Comparison of ENCODE assay signal across 20 mouse cellular contexts in the genomic region with DNA sequence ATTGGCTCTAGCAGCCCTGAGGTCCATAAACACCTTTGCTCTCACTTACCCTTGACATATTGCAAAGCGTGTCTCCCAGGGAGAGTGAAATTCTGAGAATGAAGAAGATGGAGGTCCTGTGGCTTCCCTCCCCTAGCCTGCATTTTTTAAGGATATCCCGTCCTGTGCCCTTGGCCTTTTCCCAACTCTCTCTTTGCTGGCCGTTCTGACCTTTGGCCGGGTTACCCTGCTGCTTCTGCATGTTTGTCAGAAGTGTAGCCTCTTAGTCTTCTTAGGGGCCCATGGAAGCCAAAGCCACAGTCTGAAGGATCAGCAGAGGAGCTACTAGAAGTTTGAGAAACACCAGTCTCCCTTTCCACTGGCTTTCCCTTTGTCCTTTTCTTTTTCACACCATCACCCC.
A peak's percentile ranks its signal among the peaks of the same experiment; 100 is the strongest.
DNase-seq lines count a peak whose midpoint lies in the region; ATAC-seq and TF ChIP-seq lines count a peak whose summit lies in the region.
"Had no signal": no experiment of that assay in that cellular context is flagged by ENCODE, and none has a peak within 500 bp of the region (broad histone marks: within the 10 kb centered on the region; RNA-seq: fewer than 3 reads in every experiment).

No protein-coding gene starts in this region.

- TF ChIP-seq POLR2A in liver, adult 2 months (IDR thresholded peaks at IDR 0.05; ENCODE audit: extremely low read depth, insufficient read depth, low read length) = no peak
- TF ChIP-seq POLR2A in embryonic fibroblast, embryonic 13.5 days (IDR thresholded peaks at IDR 0.05; ENCODE audit: low read depth, low read length) = no peak

- H3K27ac ChIP-seq in liver, adult 2 months (replicated peaks; ENCODE audit: insufficient read depth, low read depth, low read length) = no peak overlapping the region
- H3K27ac ChIP-seq in liver, postnatal 0 days (ENCODE audit: low read depth) = no peak overlapping the region
- H3K27ac ChIP-seq in embryonic fibroblast, embryonic 13.5 days (ENCODE audit: insufficient read depth, low read length) = peak overlapping the region; percentile 48; the same call in 1 of the 2 replicates
- H3K27ac ChIP-seq in forebrain, postnatal 0 days (ENCODE audit: low read depth, low read length) = no peak overlapping the region
- H3K27ac ChIP-seq: embryonic facial prominence, embryonic 13.5 days; gastrocnemius, adult 2 months; hindbrain, embryonic 13.5 days; limb, embryonic 15.5 days; neural tube, embryonic 13.5 days had no signal

- TF ChIP-seq CTCF in liver, adult 2 months (IDR thresholded peaks at IDR 0.05; ENCODE audit: low read depth, low read length) = no peak
- no peak for TF ChIP-seq CTCF in liver, postnatal 0 days (IDR thresholded peaks at IDR 0.05; ENCODE audit: low read depth)
- no peak for TF ChIP-seq CTCF in embryonic fibroblast, embryonic 13.5 days (IDR thresholded peaks at IDR 0.05; ENCODE audit: borderline replicate concordance, insufficient read depth, low read length)
- TF ChIP-seq CTCF in forebrain, postnatal 0 days (IDR thresholded peaks at IDR 0.05; ENCODE audit: low read depth) = no peak

- no peaks in the 10 kb centered on the region for H3K27me3 ChIP-seq in liver, adult 2 months (ENCODE audit: control insufficient read depth, insufficient read depth, low read length)
- H3K27me3 ChIP-seq in liver, postnatal 0 days (ENCODE audit: insufficient read depth, low read length) = no peaks in the 10 kb centered on the region
- no peaks in the 10 kb centered on the region for H3K27me3 ChIP-seq in forebrain, postnatal 0 days (ENCODE audit: insufficient read depth, low read length)
- H3K27me3 ChIP-seq: embryonic facial prominence, embryonic 13.5 days; heart, embryonic 12.5 days; hindbrain, embryonic 13.5 days; neural tube, embryonic 13.5 days had no signal

- intact Hi-C loops in heart, postnatal 14 days (cut with DNase I) = no loop called here

- 33% methylated on average over 4 of the region's 4 CpGs for WGBS in liver, adult 2 months
- WGBS in liver, postnatal 0 days (ENCODE audit: insufficient replicate concordance) = 63% methylated on average over 4 of the region's 4 CpGs
- WGBS in forebrain, postnatal 0 days = 85% methylated on average over 4 of the region's 4 CpGs

- H3K9me3 ChIP-seq in liver, postnatal 0 days (ENCODE audit: low read length) = no peaks in the 10 kb centered on the region
- no peaks in the 10 kb centered on the region for H3K9me3 ChIP-seq in forebrain, postnatal 0 days (ENCODE audit: low read length)
- H3K9me3 ChIP-seq: embryonic facial prominence, embryonic 13.5 days; heart, embryonic 12.5 days; hindbrain, embryonic 13.5 days; limb, embryonic 15.5 days; neural tube, embryonic 13.5 days had no signal

- DNase-seq in heart, adult 11 months = peak; percentile 91
- DNase-seq in heart, postnatal 14 days = no peak
- DNase-seq in liver, adult 2 months (ENCODE audit: extremely low read depth, low read depth, low spot score) = peak; percentile 39
- DNase-seq in liver, postnatal 0 days = no peak
- DNase-seq in lung, postnatal 36 days = peak; percentile 28
- no peak for DNase-seq in forebrain, postnatal 0 days
- DNase-seq: B cell, adult 2 months; cerebellum, postnatal 14 days; gastrocnemius, adult 2 months; midbrain, embryonic 14.5 days; right cerebral cortex, adult 18-20 months; thymus, postnatal 14 days had no signal

- no peak overlapping the region for H3K4me2 ChIP-seq in liver, postnatal 0 days (ENCODE audit: low read depth, low read length)
- no peak overlapping the region for H3K4me2 ChIP-seq in forebrain, postnatal 0 days (ENCODE audit: low read depth)
- H3K4me2 ChIP-seq: embryonic facial prominence, embryonic 13.5 days; heart, embryonic 12.5 days; hindbrain, embryonic 13.5 days; limb, embryonic 15.5 days; neural tube, embryonic 13.5 days had no signal

- TF ChIP-seq EP300 in liver, postnatal 0 days (IDR thresholded peaks at IDR 0.05; ENCODE audit: low read depth) = no peak

- no peak for ATAC-seq in liver, postnatal 0 days
- ATAC-seq in forebrain, postnatal 0 days = no peak
- no peak for ATAC-seq in cerebellum, adult (ENCODE audit: insufficient number of reproducible peaks, low FRiP score, low TSS enrichment)
- ATAC-seq: inflammation-experienced regulatory T-cells, adult 6 months had no signal

- no peaks in the 10 kb centered on the region for H3K36me3 ChIP-seq in liver, adult 2 months (ENCODE audit: control insufficient read depth, insufficient read depth, low read length)
- no peaks in the 10 kb centered on the region for H3K36me3 ChIP-seq in liver, postnatal 0 days (replicated peaks; ENCODE audit: insufficient read depth, low read length)
- H3K36me3 ChIP-seq in forebrain, postnatal 0 days (ENCODE audit: insufficient read depth) = no peaks in the 10 kb centered on the region
- H3K36me3 ChIP-seq: embryonic facial prominence, embryonic 13.5 days; heart, embryonic 12.5 days; hindbrain, embryonic 13.5 days; limb, embryonic 15.5 days; neural tube, embryonic 13.5 days had no signal

- H3K4me3 ChIP-seq in liver, adult 2 months (ENCODE audit: insufficient read depth, low read depth, low read length) = no peak overlapping the region
- no peak overlapping the region for H3K4me3 ChIP-seq in liver, postnatal 0 days (ENCODE audit: low read depth, low read length)
- H3K4me3 ChIP-seq in embryonic fibroblast, embryonic 13.5 days (ENCODE audit: insufficient read depth, low read length) = no peak overlapping the region
- H3K4me3 ChIP-seq in forebrain, postnatal 0 days (ENCODE audit: low read depth, low read length) = no peak overlapping the region
- H3K4me3 ChIP-seq: embryonic facial prominence, embryonic 13.5 days; gastrocnemius, adult 2 months; heart, embryonic 12.5 days; hindbrain, embryonic 13.5 days; limb, embryonic 15.5 days; neural tube, embryonic 13.5 days had no signal

- no peak overlapping the region for H3K9ac ChIP-seq in liver, adult 2 months (ENCODE audit: low read depth, low read length)
- no peak overlapping the region for H3K9ac ChIP-seq in liver, postnatal 0 days (replicated peaks)
- H3K9ac ChIP-seq in forebrain, postnatal 0 days = no peak overlapping the region
- H3K9ac ChIP-seq: embryonic facial prominence, embryonic 13.5 days; heart, embryonic 12.5 days; hindbrain, embryonic 13.5 days; limb, embryonic 15.5 days; neural tube, embryonic 13.5 days had no signal

- no peaks in the 10 kb centered on the region for H3K79me2 ChIP-seq in liver, adult 2 months (ENCODE audit: control insufficient read depth, insufficient read depth, low read length)

- H3K4me1 ChIP-seq in liver, adult 2 months (ENCODE audit: control insufficient read depth, insufficient read depth, low read length) = peaks cover 10% of the 10 kb centered on the region
- H3K4me1 ChIP-seq in liver, postnatal 0 days (ENCODE audit: insufficient read depth) = no peaks in the 10 kb centered on the region
- peaks cover 10% of the 10 kb centered on the region for H3K4me1 ChIP-seq in embryonic fibroblast, embryonic 13.5 days (ENCODE audit: control insufficient read depth, insufficient read depth, low read length)
- no peaks in the 10 kb centered on the region; the same call in 1 of the 2 replicates for H3K4me1 ChIP-seq in forebrain, postnatal 0 days (ENCODE audit: insufficient read depth)
- H3K4me1 ChIP-seq: hindbrain, embryonic 13.5 days; limb, embryonic 15.5 days; neural tube, embryonic 13.5 days had no signal

Comparison
In these comparisons a context has a peak if more than half of its experiments do, and no peak if none do; other contexts are left out.
1. DNase-seq: peak in heart, adult 11 months (single experiment), liver, adult 2 months (single experiment) and lung, postnatal 36 days (single experiment); none in heart, postnatal 14 days (0 of 2), liver, postnatal 0 days (single experiment) and forebrain, postnatal 0 days (single experiment).